Mouse (Mus musculus): ENCODE measurements at regions not wholly inside any gene's neighbourhood (a gene's known extent, or its start where the extent isn't known, plus 50 kb on each side); places are given as distances from the start of the nearest gene placed in this dataset.

DNA sequence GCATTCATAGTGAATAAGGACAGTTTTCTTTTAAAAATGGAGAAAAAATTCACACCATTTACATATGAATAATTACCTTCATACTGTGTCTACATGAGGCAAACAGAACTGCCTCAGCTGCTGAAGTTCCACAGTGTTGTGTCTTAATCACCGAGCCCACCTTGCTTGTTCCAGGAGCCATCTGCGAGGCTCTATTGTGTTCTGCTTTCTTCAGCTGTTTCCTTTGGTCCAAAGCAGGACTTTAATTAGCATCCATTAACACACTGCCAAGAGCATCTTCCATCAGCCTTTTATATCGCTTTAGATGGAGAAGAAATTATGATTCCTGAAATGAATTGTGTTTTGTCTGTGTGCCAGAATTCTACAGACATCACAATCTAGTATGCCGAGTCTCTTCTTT is 3423.1 kb upstream of the Lrrc6 start:
- H3K9me3 ChIP-seq (replicated peaks; ENCODE audit: low read length), result no peaks in the 10 kb centered on the region
- no peak overlapping the region for H3K4me2 ChIP-seq (ENCODE audit: low read length)
- H3K9ac ChIP-seq (ENCODE audit: low read depth, low read length), result no peak overlapping the region
- DNase-seq (ENCODE audit: low spot score), result no peak
- no peak overlapping the region for H3K4me3 ChIP-seq (replicated peaks; ENCODE audit: low read depth, low read length)
- no peaks in the 10 kb centered on the region for H3K27me3 ChIP-seq (ENCODE audit: insufficient read depth, low read length)
- no peaks in the 10 kb centered on the region for H3K4me1 ChIP-seq (replicated peaks; ENCODE audit: insufficient read depth, low read length)
- no peaks in the 10 kb centered on the region for H3K36me3 ChIP-seq (ENCODE audit: insufficient read depth, low read length)
- WGBS, result 81% methylated on average over 4 of the region's 4 CpGs
- TF ChIP-seq CTCF (IDR thresholded peaks at IDR 0.05; ENCODE audit: low read depth), result no peak
- H3K27ac ChIP-seq, result no peak overlapping the region
- no peak for ATAC-seq (replicated peaks; ENCODE audit: low FRiP score, low read depth)

DNA sequence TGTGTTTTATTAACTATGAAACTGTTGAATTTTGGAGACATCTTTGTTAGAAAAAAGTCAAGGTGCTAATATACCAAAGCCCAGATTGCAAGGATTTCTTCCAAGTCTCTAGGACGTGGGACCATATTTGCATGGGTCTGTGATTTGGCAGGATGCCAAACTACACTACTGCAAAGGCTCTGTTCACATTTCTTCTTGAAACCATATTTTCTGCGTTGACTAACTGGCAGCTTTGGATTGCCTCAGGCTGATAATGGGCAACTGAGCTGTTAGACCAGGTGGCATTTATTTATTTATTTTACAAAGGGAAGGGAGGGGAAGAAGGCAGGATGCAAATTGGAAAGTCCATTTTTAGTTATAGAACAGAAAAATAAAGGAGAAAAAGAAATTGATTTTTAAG is 3422.6 kb upstream of the Lrrc6 start:
- WGBS, result 30% methylated on average over 2 of the region's 2 CpGs
- no peak for TF ChIP-seq CTCF (IDR thresholded peaks at IDR 0.05; ENCODE audit: low read depth)
- DNase-seq (ENCODE audit: low spot score), result no peak

DNA sequence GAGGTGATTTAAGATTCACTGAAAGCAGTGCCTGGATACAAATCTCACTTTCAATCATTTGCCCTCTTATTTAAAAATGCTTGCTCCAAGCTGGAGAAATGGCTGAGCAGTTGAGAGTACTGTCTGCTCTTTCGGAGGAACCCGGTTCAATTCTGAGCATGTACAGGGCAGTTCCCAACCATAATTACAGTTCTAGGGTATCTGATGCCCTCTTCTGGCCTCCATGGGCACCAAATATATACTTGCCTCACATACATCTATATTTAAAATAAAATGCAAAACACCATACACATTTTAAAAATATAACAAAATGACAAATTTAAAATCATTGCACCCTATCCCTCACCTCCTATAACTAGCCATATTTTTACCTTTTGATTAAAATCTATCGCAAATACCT is 3421.5 kb upstream of the Lrrc6 start:
- H3K9me3 ChIP-seq (replicated peaks; ENCODE audit: low read length), result no peaks in the 10 kb centered on the region
- 75% methylated on average over 3 of the region's 3 CpGs for WGBS
- no peak overlapping the region for H3K4me3 ChIP-seq (replicated peaks; ENCODE audit: low read depth, low read length)
- no peaks in the 10 kb centered on the region for H3K36me3 ChIP-seq (ENCODE audit: insufficient read depth, low read length)
- peak; percentile 9 for DNase-seq (ENCODE audit: low spot score)
- H3K4me1 ChIP-seq (replicated peaks; ENCODE audit: insufficient read depth, low read length), result no peaks in the 10 kb centered on the region
- no peak overlapping the region for H3K9ac ChIP-seq (ENCODE audit: low read depth, low read length)
- TF ChIP-seq CTCF (IDR thresholded peaks at IDR 0.05; ENCODE audit: low read depth), result peak; percentile 41; the same call in 1 of the 2 replicates
- H3K27ac ChIP-seq, result no peak overlapping the region
- H3K27me3 ChIP-seq (ENCODE audit: insufficient read depth, low read length), result no peaks in the 10 kb centered on the region
- no peak for ATAC-seq (replicated peaks; ENCODE audit: low FRiP score, low read depth)
- no peak overlapping the region for H3K4me2 ChIP-seq (ENCODE audit: low read length)

More for the DNA sequence above, 3422.6 kb upstream of the Lrrc6 start:
- no peak for ATAC-seq (replicated peaks; ENCODE audit: low FRiP score, low read depth)
- Histone ChIP-seq H3K9ac (ENCODE audit: low read depth, low read length) (no peak overlapping the region), H3K4me3 (replicated peaks; ENCODE audit: low read depth, low read length) (no peak overlapping the region), H3K27me3 (ENCODE audit: insufficient read depth, low read length) (no peaks in the 10 kb centered on the region), H3K27ac (no peak overlapping the region), H3K4me1 (replicated peaks; ENCODE audit: insufficient read depth, low read length) (no peaks in the 10 kb centered on the region), H3K36me3 (ENCODE audit: insufficient read depth, low read length) (no peaks in the 10 kb centered on the region), H3K4me2 (ENCODE audit: low read length) (no peak overlapping the region), H3K9me3 (replicated peaks; ENCODE audit: low read length) (no peaks in the 10 kb centered on the region)

DNA sequence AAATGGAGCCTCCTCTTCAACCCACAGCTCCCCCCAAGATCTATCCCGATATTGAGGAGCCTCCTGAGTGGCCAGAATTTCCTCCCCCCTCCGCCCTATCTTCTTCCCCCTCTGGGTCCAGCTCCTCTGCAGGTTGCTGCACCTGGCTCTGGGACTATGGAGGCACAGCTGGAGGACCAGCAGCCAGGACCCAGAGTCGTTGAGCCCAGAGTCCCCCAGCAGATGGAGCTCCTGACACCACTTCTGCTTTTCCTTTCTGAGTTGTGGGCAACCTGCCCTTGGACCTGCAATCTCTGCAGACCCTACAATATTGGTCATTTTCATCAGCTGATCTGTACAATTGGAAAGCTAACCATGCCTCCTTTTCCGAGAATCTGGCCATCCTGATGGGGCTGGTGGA is 3385.1 kb upstream of the Lrrc6 start:
- no peak overlapping the region for H3K27ac ChIP-seq
- 66% methylated on average over 4 of the region's 4 CpGs for WGBS
- H3K4me2 ChIP-seq (ENCODE audit: low read length), result no peak overlapping the region
- TF ChIP-seq CTCF (IDR thresholded peaks at IDR 0.05; ENCODE audit: low read depth), result no peak
- H3K36me3 ChIP-seq (ENCODE audit: insufficient read depth, low read length), result no peaks in the 10 kb centered on the region
- H3K9me3 ChIP-seq (replicated peaks; ENCODE audit: low read length), result no peaks in the 10 kb centered on the region
- H3K27me3 ChIP-seq (ENCODE audit: insufficient read depth, low read length), result no peaks in the 10 kb centered on the region
- no peak overlapping the region for H3K4me3 ChIP-seq (replicated peaks; ENCODE audit: low read depth, low read length)
- H3K4me1 ChIP-seq (replicated peaks; ENCODE audit: insufficient read depth, low read length), result no peaks in the 10 kb centered on the region
- H3K9ac ChIP-seq (ENCODE audit: low read depth, low read length), result no peak overlapping the region
- no peak for ATAC-seq (replicated peaks; ENCODE audit: low FRiP score, low read depth)
- DNase-seq (ENCODE audit: low spot score), result no peak

DNA sequence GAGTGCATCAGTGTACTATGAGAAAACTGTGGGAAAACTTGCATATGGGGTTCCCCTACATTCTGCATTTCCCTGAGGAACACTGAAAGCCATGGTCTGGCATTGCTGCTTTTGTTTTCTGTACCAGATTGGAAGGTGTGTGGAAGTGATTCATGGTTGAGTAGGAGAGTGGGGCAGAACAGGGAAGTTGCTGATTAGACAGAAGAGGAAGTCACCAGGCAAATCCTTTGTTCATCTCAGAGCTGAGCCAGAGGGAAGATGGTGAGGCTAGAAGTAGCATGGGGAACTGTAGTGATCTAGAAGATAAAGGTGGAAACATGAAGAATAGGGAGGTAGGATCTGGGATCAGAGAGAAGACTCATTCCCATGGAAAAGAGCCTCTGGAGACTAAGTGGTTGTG is 3377.8 kb upstream of the Lrrc6 start:
- no peak overlapping the region for H3K27ac ChIP-seq

DNA sequence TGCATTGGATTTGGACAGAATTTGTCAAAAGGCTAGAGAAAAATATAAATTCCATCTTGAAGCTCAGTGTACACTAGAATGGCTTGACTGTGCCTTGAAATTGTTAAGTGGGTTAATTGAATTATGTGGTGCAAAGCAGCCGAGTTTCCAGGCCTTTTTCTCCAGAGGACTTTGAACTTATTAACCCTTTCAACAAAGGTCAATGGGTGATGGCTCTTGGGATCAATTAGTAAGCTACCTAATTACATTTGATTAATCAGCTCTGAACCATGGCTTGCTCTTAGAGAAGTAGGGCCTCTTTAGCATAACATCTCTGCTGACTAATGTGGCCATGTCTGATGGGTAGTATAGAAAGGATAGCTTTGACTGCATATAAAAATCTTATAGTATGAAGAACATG is 3352.8 kb upstream of the Lrrc6 start:
- ATAC-seq (replicated peaks; ENCODE audit: low FRiP score, low read depth) (no peak), DNase-seq (ENCODE audit: low spot score) (no peak)
- Histone ChIP-seq H3K4me2 (ENCODE audit: low read length) (no peak overlapping the region), H3K4me1 (replicated peaks; ENCODE audit: insufficient read depth, low read length) (no peaks in the 10 kb centered on the region), H3K27me3 (ENCODE audit: insufficient read depth, low read length) (no peaks in the 10 kb centered on the region), H3K9ac (ENCODE audit: low read depth, low read length) (no peak overlapping the region), H3K27ac (no peak overlapping the region), H3K9me3 (replicated peaks; ENCODE audit: low read length) (no peaks in the 10 kb centered on the region), H3K4me3 (replicated peaks; ENCODE audit: low read depth, low read length) (no peak overlapping the region), H3K36me3 (ENCODE audit: insufficient read depth, low read length) (no peaks in the 10 kb centered on the region)
- WGBS, result 11% methylated on average over 1 of the region's 1 CpGs
- TF ChIP-seq CTCF (IDR thresholded peaks at IDR 0.05; ENCODE audit: low read depth), result no peak

More for the DNA sequence above, 3377.8 kb upstream of the Lrrc6 start:
- ATAC-seq (replicated peaks; ENCODE audit: low FRiP score, low read depth), result no peak
- no peak overlapping the region for H3K4me3 ChIP-seq (replicated peaks; ENCODE audit: low read depth, low read length)
- no peak for DNase-seq (ENCODE audit: low spot score)
- H3K9ac ChIP-seq (ENCODE audit: low read depth, low read length), result no peak overlapping the region
- H3K9me3 ChIP-seq (replicated peaks; ENCODE audit: low read length), result no peaks in the 10 kb centered on the region
- no peaks in the 10 kb centered on the region for H3K4me1 ChIP-seq (replicated peaks; ENCODE audit: insufficient read depth, low read length)
- H3K4me2 ChIP-seq (ENCODE audit: low read length), result no peak overlapping the region
- no peaks in the 10 kb centered on the region for H3K36me3 ChIP-seq (ENCODE audit: insufficient read depth, low read length)
- H3K27me3 ChIP-seq (ENCODE audit: insufficient read depth, low read length), result no peaks in the 10 kb centered on the region
- no peak for TF ChIP-seq CTCF (IDR thresholded peaks at IDR 0.05; ENCODE audit: low read depth)

DNA sequence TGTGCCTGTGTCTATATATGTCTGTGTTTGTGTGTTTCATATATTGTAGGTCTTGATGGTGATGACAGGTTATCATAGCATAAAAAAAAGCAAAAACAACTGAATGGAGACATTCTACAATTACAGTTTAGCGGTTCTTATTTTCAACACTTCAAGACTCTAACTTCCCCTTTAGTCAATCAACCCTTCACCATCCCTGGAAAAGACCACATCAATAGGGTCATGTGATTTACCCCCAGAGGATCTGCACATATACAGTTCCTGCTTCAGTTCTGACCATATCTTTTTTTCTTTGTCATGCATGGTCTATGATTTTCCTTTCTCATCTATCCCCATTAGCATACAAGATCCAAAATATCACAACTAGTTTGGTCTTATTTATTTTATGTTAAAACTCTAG is 3348.9 kb upstream of the Lrrc6 start:
- TF ChIP-seq CTCF (IDR thresholded peaks at IDR 0.05; ENCODE audit: low read depth), result no peak
- no peaks in the 10 kb centered on the region for H3K4me1 ChIP-seq (replicated peaks; ENCODE audit: insufficient read depth, low read length)
- H3K9ac ChIP-seq (ENCODE audit: low read depth, low read length), result no peak overlapping the region
- DNase-seq (ENCODE audit: low spot score) (no peak), ATAC-seq (replicated peaks; ENCODE audit: low FRiP score, low read depth) (no peak)
- H3K27ac ChIP-seq, result no peak overlapping the region
- no peak overlapping the region for H3K4me2 ChIP-seq (ENCODE audit: low read length)
- H3K27me3 ChIP-seq (ENCODE audit: insufficient read depth, low read length), result no peaks in the 10 kb centered on the region
- WGBS, result 83% methylated on average over 1 of the region's 1 CpGs
- H3K9me3 ChIP-seq (replicated peaks; ENCODE audit: low read length), result no peaks in the 10 kb centered on the region
- no peaks in the 10 kb centered on the region for H3K36me3 ChIP-seq (ENCODE audit: insufficient read depth, low read length)
- H3K4me3 ChIP-seq (replicated peaks; ENCODE audit: low read depth, low read length), result no peak overlapping the region

All from kidney, postnatal 0 days (tissue).